Mouse (Mus musculus): ENCODE data around the gene Syne2. TPM values are rescaled to one million over a fixed set of nuclear protein-coding genes. Genes with fewer than 3 reads are reported as not detected.

Syne2 gene
- total RNA-seq, 1 experiment from 2014 or later: 22.0 TPM

DNA sequence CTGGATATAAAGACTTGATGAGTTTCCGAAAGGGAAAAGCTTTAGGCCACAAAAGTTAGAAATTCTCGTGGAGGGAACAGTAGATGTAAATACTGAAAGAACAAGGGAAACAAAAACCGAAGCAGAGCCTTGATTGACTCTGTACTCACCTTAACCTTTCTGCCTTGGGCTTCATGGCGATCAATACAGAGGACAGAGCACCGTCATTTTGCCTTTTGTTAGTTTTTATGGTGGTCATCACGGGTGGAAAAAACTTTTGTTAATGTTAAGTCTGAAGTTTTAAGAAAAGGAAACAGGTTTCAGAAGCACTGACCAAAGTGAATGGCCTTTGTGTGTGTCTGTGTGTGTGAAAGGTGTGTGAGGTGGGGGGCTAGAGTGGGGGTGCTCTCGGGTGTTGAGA lies 256.0 kb downstream of the Syne2 start:
- no peak for ATAC-seq (replicated peaks; ENCODE audit: insufficient number of reproducible peaks, low FRiP score, low TSS enrichment, poor library complexity, severe bottlenecking)

DNA sequence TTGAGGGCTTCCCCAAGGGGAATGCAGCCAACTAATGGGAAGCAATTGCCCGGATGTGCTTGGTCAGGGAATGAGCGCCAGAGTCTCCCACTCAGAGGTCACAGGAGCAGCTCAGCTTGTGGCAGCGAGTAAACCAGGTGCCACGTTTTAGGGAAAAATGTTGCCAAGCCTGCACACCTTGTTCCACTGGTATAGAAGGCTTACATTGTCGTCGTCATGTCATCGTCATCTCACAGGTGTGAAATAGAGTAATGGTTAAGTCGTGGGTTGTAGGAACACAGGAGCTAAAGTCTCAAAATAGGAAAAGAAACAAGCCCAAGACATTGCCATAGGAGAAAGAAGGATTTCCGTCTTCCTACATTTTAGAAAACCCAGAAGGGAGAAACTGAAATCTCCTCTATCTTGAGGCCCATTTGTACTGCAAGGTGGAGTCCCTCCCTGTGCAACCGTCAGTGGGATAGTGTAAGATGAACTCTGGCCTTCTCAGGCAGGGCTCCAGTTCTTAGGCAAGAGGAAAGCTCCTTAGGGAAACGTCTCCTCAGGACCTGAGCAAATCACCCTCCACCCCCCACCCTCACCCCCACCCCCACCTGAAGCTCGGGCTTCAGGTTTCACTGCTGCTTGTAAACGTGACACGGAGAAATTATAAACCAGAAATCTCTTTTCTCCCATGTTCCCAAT lies 263.1 kb downstream of the Syne2 start:
- no peak for ATAC-seq (replicated peaks; ENCODE audit: insufficient number of reproducible peaks, low FRiP score, low TSS enrichment, poor library complexity, severe bottlenecking)

DNA sequence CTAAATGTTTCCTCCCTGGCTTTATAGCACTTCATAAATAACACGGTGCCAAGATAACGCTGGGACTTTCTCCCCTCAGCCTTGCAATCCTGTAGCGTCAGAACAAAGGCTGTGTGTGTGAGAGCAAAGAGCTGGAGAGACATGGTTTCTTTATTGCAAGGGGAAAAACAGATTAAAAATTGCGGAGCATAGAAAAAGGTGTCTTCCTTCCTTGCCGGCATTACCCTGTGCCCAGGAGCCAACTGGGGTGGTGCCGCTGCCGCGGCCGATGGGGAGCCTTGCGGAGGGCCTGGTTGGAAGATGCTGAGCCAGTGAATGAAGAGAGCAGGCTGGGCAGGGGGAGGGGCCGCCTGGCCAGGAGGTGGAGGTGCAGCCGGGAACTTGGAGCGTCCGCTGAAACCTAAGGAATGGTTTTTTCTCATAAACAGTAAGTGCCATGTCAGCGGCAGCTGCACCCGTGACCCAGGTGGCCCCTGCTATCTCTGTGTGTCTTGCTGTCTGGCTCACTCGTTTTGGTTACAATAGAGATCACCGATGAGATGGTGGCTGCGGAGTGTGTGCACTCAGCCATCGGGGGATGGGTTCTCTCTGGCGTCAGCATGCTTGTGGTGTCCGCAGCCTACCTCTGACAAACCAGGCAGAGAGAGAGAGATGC lies 263.8 kb downstream of the Syne2 start:
- no peak for ATAC-seq (replicated peaks; ENCODE audit: insufficient number of reproducible peaks, low FRiP score, low TSS enrichment, poor library complexity, severe bottlenecking)

DNA sequence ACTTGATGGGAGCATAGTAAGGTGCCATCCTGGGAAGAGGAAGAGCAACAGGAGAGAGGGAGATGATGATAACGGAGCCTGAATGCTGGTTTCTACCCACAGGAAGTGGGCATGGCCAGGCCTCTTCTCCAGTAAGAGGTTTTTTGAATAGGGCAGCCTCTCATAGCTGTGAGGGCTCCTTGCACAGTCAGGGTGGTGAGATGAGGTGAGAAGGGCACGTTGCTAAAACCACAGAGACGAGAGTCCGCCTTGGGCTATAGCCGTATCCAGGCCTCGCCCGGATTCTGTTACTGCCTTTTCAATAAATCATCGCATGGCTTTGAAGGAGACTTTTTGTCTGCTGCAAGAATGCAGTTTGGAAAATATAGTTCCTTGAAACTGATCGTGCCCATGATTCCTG lies 267.1 kb downstream of the Syne2 start:
- 0 out of 2 replicates have a peak, but pooled peaks have one; percentile 38 for ATAC-seq (replicated peaks; ENCODE audit: insufficient number of reproducible peaks, low FRiP score, low TSS enrichment, poor library complexity, severe bottlenecking)

DNA sequence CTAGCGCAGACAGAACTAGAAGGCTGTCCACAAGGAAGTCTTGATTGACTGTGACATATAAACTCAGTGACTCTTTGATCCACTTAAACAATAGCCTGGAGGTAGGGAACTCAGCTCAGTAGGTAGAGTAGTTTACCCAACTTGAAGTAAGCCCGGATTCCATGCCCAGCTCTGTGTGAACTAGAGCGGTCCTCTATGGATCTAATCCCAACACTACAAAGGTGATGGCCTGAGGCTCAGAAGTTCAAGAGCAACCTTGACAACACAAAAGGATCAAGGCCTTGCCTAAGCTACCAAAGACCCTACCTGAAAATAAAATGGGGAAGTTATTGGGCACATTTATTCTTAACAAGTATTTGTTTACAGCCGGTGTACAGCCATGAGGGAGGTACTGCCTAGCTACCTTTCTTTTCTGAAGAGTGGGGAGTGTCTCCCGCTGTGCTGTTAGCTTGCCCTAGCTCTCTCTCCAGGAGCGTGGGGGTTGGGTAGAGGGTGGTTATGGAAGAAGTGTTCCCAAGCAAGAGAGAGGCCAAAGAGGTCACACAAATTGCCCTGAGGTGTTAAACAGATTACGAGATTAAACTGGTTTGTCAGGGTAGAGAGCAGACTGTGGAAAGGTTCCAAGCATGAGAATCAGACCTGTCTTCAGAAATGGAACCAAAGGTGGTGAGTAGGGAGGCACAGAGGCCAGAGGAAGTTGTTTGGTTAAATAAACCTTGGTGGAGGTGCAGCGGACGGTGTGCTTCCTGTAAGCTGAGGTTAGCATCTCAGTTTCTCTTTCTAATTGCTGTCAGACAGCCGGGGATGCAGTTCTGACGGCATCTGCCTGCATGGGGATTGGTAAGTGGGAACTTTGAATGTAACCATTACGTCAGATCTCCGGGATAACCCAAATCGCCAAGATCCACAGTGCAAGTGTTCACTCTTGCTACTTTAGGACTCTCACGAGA lies 268.3 kb downstream of the Syne2 start:
- ATAC-seq (replicated peaks; ENCODE audit: insufficient number of reproducible peaks, low FRiP score, low TSS enrichment, poor library complexity, severe bottlenecking): peak; percentile 25

DNA sequence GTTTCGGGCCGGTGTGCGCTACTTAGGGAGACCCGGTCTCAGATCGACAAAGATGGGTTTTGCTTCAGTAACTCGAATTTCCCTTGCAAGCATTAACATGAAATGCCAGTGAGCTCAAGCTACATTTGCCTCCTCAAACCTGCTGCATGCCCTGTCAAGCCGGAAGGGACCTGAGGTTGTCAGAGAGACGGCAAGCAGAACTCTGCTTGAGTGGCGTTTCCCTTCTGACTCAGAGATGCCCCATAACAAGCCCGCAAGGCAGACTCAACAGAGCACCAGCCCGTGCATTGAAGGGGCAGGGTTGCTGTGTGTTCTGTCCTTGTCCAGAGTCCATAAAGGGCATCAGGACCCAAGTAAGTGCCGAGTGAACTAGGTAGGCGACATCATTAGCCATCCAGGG lies 269.1 kb downstream of the Syne2 start:
- no peak for ATAC-seq (replicated peaks; ENCODE audit: insufficient number of reproducible peaks, low FRiP score, low TSS enrichment, poor library complexity, severe bottlenecking)

DNA sequence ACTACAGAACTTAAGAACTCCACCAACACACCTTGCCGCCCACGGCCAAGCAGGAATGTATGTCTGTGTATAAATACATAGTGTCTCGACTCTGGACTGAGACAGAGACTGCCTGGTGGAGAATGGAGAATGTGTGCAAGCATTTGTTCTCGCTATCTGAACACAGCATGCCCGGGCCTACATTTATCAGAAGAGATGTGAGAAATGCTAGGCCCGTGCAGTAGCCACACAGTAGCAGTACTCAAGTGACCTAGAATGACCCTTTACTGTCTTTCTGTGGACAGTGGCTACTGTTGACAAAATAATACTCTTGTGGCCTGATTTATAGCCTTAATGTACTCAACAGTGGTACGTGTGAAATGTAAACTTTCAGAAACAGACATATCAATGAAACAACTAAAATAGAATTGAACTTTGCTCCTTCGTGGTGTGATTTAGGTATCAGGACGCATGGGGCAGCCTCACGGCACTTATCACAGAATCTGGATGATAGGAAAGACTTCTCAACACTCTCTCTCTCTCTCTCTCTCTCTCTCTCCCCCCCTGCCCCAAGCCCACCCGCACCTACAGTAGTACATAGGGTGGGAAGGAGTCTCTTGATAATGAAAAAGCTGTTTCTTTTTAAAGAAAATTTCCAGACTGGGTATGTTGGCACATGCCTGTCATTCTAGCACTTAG lies 275.0 kb downstream of the Syne2 start:
- ATAC-seq (replicated peaks; ENCODE audit: insufficient number of reproducible peaks, low FRiP score, low TSS enrichment, poor library complexity, severe bottlenecking): no peak

DNA sequence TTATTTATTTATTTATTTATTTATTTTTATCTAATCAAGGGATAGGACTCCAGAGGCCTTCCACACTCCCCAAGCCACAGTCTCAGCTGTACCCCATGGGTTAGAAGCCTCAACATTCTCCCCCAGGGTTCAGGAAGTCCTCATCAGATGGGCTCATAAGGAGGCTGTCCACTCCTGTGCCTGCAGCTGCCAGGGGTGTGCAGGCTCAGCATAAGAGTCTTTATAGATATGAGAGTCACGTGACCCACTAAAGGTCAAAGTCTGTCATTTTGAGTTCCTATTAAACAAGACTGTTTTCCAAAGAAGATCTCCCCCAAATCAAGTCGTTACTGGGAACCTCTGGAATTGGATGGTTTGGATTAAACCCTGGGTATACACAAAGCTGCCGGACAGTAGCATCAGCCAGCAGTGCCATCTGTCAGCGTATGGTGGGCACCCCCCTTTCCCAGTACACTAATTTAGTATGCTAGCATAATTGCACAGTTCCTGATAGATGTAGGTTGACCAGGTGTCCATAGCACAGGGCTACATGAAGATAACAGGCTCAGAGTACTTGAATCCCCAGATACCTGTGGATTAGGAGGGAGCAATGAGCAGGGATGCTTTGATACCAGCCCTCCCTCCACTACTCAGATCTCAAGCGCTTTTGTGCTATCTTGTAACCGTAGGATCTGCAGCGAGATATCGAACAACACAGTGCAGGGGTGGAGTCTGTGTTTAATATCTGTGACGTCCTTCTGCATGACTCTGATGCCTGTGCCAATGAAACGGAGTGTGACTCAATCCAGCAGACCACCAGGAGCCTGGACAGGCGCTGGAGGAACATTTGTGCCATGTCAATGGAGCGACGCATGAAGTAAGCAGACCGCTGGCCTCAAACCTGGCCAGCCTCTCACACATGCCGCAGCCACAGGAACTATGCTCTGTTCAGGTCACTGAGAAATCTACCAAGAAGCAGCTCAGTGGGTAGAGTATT lies 276.0 kb downstream of the Syne2 start:
- no peak for ATAC-seq (replicated peaks; ENCODE audit: insufficient number of reproducible peaks, low FRiP score, low TSS enrichment, poor library complexity, severe bottlenecking)

DNA sequence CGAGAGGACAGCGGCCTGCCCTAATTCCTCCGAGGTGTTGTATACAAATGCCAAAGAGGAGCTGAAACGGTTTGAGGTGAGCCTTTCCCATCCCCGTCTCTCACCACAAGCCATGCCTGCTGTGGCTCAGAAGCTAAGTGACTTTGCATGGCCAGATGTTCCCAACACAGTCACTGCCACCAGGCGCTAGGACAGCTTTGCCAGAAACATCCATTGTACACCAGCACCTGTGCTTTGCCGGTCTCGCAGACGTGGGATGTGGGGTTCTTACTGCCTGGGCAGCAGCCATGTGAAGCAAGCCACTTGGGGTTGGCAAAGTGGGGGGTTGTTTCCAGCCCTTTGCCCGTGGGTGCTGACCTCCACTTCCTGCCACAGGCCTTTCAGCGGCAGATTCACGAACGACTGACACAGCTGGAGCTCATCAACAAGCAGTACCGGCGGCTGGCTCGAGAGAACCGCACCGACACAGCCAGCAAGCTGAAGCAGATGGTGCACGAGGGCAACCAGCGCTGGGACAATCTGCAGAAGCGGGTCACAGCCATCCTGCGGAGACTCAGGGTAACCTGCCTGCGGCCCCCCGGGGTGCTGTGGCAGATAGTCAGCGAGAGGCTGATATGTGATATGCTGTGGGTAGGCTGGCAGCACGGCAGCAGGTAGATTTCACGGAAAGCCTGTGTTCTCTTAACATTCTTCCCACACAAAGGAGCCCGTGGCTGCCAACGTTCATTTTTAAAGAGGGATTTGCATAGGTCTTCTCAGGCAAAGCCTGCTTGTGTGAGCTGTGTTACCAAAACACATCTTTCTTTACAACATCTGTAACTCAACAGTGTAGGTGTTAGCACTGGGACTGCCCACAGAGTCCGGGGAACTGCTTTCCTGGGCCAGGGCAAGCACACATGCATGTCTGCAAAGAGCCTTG lies 277.4 kb downstream of the Syne2 start:
- ATAC-seq (replicated peaks; ENCODE audit: insufficient number of reproducible peaks, low FRiP score, low TSS enrichment, poor library complexity, severe bottlenecking): no peak

DNA sequence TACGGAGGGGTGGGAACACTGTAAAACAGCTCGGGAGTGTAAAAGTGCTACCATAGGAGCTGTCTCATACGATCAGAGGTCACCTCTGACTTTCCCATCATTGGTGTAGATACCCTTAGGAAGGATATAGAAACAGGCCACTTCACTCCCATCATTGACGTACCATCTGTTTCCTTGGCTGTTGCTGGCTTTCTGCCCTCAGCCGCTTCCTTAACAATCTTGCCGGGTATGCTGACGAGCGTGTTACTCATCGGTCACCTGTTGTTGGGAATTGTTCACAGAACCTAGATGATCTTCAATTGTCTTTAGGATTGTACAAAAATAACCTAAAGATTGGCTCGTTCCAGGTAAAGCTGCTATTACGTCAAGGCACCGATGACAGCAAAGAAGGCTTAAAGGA lies 284.7 kb downstream of the Syne2 start:
- no peak for ATAC-seq (replicated peaks; ENCODE audit: insufficient number of reproducible peaks, low FRiP score, low TSS enrichment, poor library complexity, severe bottlenecking)

DNA sequence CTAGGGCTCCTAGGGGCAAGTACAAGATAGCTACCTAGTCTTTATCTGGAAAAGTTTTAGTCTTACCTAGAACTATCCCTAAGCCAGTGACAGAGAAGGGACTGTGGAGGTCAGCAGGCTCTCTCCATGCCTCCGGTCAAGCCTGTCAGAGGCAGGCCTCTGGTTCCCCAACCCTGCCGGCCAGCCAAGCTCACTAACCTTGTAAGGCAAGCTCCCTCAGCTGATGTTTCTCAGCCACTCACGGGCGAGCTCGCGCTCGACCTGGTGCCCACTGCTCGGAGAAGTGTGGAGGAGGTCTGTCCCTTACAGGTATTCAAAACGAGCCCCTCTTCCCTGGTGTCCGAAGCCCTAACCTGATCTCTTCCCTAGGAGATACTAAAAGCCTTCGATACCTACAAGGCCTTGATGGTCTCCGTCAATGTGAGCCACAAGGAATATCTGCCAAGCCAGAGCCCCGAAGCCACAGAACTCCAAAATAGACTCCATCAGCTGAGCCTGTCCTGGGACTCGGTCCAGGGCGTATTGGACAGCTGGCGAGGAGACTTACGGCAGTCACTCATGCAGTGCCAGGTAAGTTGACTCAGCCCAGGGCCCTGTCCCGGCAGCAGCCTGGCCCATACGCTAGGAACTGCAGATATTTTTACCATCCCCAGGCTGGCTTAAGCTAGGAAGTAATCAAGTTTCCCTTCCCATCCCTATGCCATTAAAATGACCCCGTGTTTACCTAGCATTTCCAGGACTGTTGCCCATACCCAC lies 286.8 kb downstream of the Syne2 start:
- no peak for ATAC-seq (replicated peaks; ENCODE audit: insufficient number of reproducible peaks, low FRiP score, low TSS enrichment, poor library complexity, severe bottlenecking)

DNA sequence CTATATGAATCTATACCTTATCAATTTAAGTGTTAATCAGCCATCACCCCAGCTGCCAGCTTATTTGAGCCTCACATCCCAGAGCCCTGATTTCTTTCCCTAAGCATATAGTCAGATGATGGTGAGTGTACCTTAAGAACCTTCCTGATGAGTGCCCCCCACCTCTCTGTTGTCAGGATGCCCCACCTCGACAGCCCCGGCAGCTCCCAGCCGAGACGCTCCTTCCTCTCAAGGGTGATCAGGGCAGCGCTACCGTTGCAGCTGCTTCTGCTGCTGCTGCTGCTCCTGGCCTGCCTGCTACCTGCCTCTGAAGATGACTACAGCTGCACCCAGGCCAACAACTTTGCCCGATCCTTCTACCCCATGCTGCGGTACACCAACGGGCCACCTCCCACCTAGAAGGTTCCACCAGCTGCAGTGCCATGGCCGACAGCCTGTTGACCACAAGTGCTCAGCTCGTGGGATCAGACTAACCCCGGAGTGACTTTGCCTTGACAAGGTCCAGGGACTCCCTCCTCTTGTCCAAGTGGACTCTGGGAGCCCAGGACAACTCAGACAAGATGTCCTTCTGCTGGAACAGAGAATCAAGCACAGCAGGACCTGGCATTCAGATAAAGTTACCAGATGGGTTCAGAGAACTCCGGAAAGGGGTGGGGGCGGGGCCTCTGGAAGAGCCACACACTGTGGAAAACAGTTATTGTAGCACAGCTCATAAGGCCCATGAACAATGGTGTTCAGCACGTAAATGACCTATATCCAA lies 291.9 kb downstream of the Syne2 start:
- ATAC-seq (replicated peaks; ENCODE audit: insufficient number of reproducible peaks, low FRiP score, low TSS enrichment, poor library complexity, severe bottlenecking): no peak

DNA sequence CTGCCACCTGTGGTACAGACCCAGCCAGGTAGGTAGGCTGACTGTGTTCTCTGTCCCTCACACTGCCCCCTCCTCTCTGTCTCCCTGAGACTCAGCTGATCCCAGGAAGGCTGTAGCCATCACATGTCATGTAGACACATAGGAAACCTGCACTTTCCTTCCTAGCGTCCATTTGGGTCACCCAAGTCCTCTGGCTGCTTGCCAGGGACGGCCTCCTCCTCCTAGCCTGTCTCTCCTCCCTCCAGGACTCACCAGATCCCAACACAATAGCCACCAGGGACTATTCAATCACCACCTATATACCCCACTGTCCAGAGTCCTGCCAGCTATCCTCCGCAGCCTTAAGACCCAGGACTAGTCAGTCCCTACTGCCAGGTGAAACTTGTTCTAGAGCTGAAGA lies 293.1 kb downstream of the Syne2 start:
- 0 out of 2 replicates have a peak, but pooled peaks have one; percentile 27 for ATAC-seq (replicated peaks; ENCODE audit: insufficient number of reproducible peaks, low FRiP score, low TSS enrichment, poor library complexity, severe bottlenecking)

DNA sequence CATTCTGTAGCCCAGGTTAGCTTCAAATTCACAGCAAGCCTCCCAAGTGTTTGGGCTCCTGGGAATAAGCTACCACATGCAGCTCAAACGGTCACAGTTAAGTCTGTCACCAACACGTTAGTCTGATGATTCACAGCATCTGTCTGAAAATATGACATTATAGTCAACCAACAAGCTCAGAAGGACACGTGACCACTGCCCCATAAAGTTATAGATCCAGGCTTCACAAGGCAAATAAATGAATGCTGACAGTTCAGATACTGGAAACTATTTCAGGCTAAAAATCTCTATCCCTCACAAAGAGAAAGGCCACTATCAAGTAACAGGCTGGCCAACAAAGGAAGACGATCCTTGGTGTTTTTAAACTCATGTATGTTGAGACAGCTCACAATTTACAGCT lies 298.6 kb downstream of the Syne2 start:
- ATAC-seq (replicated peaks; ENCODE audit: insufficient number of reproducible peaks, low FRiP score, low TSS enrichment, poor library complexity, severe bottlenecking): no peak

DNA sequence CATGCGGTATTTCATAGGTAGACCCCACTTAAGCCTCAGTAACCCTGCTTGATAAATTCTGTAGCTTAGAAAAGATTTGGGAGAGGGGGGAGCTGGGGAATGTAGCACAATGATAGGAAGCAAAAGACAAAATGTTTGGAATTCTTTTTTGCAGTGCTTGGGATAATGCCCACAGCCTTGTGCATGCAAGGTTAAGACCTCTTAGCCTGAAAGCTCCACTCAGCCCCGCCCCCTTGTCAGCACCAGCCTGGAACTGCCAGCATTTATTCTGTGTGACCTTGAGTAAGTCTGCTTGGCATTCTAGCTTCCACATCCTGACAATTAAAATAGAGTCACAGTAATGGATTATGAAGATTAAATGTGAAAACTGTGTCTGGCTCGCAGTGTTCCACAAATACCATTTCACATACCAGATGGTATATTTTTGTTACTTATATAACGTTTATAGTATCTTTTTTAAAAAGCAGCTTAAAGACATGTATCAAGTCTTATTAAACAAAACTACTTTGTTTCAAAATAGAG lies 299.8 kb downstream of the Syne2 start:
- ATAC-seq (replicated peaks; ENCODE audit: insufficient number of reproducible peaks, low FRiP score, low TSS enrichment, poor library complexity, severe bottlenecking): no peak

All from monocyte, adult 5-6 weeks (primary cell).